Mouse (Mus musculus) limb, embryonic 10.5 days (tissue): ENCODE data around the gene Ptpn4. TPM values are rescaled to one million over a fixed set of nuclear protein-coding genes. Genes with fewer than 3 reads are reported as not detected.

Experiments
- DNase-seq: peaks from one replicate; pipeline ENCODE4 v3.0.0-alpha.2; 2017; ENCODE audit warnings: low spot score
- H3K27ac ChIP-seq: fragments of 300-500 bp; sonication (generic); 2 replicates; pipeline ENCODE4 v1.5.1; 2016; ENCODE audit warnings: mild to moderate bottlenecking
- H3K27me3 ChIP-seq: fragments of 300-500 bp; sonication (generic); 2 replicates; pipeline ENCODE4 v1.6.1; 2016; ENCODE audit warnings: low read depth, mild to moderate bottlenecking; ENCODE audit not compliant: poor library complexity, severe bottlenecking
- H3K36me3 ChIP-seq: fragments of 300-500 bp; sonication (generic); 2 replicates; pipeline ENCODE4 v1.6.1; 2016; ENCODE audit warnings: mild to moderate bottlenecking, moderate library complexity
- H3K4me1 ChIP-seq: fragments of 300-500 bp; sonication (generic); 2 replicates; pipeline ENCODE4 v1.6.1; 2016
- H3K4me3 ChIP-seq: fragments of 300-500 bp; sonication (generic); 2 replicates; pipeline ENCODE4 v1.5.1; 2016; ENCODE audit warnings: mild to moderate bottlenecking, moderate library complexity
- H3K9me3 ChIP-seq: fragments of 300-500 bp; sonication (generic); replicated peaks from 2 replicates; pipeline ENCODE4 v1.6.1; 2016; ENCODE audit warnings: mild to moderate bottlenecking
- WGBS: fragments of 180-500 bp; shearing (Covaris S2); methylation state at CpG from one replicate; pipeline ENCODE4 v1.1.7; 2016; 5-methylcytosine and 5-hydroxymethylcytosine counted together
- polyA plus RNA-seq: library from polyadenylated mRNA; unstranded; fragments of >200 nt; fragmentation: Nextera tagmentation; extraction: Ambion mirVana; gene quantifications from 2 replicates; pipeline ENCODE4 v1.2.1, GENCODE M21; 2016

Gene Ptpn4
- 3.2 and 6.5 TPM in 2 replicates for polyA plus RNA-seq

- DNase-seq = peak; percentile 99
- WGBS = under 1% methylated on average over 78 of the region's 79 CpGs
- Histone ChIP-seq H3K9me3 (no peaks in the 10 kb centered on the region), H3K27ac (peak within 1 kb of the TSS; percentile 96), H3K4me3 (peak within 1 kb of the TSS; percentile 94), H3K27me3 (no peaks in the 10 kb centered on the region), H3K4me1 (peaks cover 14% of the 10 kb centered on the region), H3K36me3 (no peaks in the 10 kb centered on the region)
Observed at GRCm38 (mm10) chr1:119837035-119837751, at the start of gene Ptpn4. Gene Ptpn4 (minus strand): TSS chr1:119837613.

GRCm38 (mm10) chr1:119886320-119886719 is 48.9 kb upstream of the Ptpn4 start:
- no peak overlapping the region for H3K27ac ChIP-seq
- no peak overlapping the region for H3K4me3 ChIP-seq
- H3K27me3 ChIP-seq = no peaks in the 10 kb centered on the region
- DNase-seq = no peak
- no peaks in the 10 kb centered on the region for H3K36me3 ChIP-seq
- 0 out of 2 replicates have a peak, but pooled peaks cover 5% of the 10 kb centered on the region for H3K4me1 ChIP-seq
- H3K9me3 ChIP-seq = no peaks in the 10 kb centered on the region
- WGBS = 65% methylated on average over 7 of the region's 7 CpGs

- no peak for DNase-seq
- Histone ChIP-seq H3K27ac (no peak overlapping the region), H3K36me3 (no peaks in the 10 kb centered on the region), H3K27me3 (no peaks in the 10 kb centered on the region), H3K4me3 (no peak overlapping the region), H3K4me1 (0 out of 2 replicates have a peak, but pooled peaks cover 5% of the 10 kb centered on the region), H3K9me3 (no peaks in the 10 kb centered on the region)
- 86% methylated on average over 3 of the region's 3 CpGs for WGBS
Observed at GRCm38 (mm10) chr1:119884272-119884671, 46.9 kb upstream of the Ptpn4 start.

GRCm38 (mm10) chr1:119878909-119879308 is 41.5 kb upstream of the Ptpn4 start:
- no peak for DNase-seq
- H3K27me3 ChIP-seq = no peaks in the 10 kb centered on the region
- H3K4me3 ChIP-seq = no peak overlapping the region
- no peak overlapping the region for H3K27ac ChIP-seq
- H3K9me3 ChIP-seq = no peaks in the 10 kb centered on the region
- H3K4me1 ChIP-seq = peaks cover 3% of the 10 kb centered on the region; the same call in 1 of the 2 replicates
- H3K36me3 ChIP-seq = no peaks in the 10 kb centered on the region
- WGBS = 92% methylated on average over 7 of the region's 7 CpGs

- Histone ChIP-seq H3K27ac (no peak overlapping the region), H3K9me3 (no peaks in the 10 kb centered on the region), H3K27me3 (no peaks in the 10 kb centered on the region), H3K4me3 (no peak overlapping the region), H3K36me3 (no peaks in the 10 kb centered on the region), H3K4me1 (peaks cover 3% of the 10 kb centered on the region; the same call in 1 of the 2 replicates)
- DNase-seq = no peak
- 88% methylated on average over 4 of the region's 4 CpGs for WGBS
Observed at GRCm38 (mm10) chr1:119877469-119877868, 40.1 kb upstream of the Ptpn4 start.

GRCm38 (mm10) chr1:119868395-119869161 is 31.2 kb upstream of the Ptpn4 start:
- Histone ChIP-seq H3K27me3 (no peaks in the 10 kb centered on the region), H3K36me3 (no peaks in the 10 kb centered on the region), H3K4me3 (no peak overlapping the region), H3K9me3 (no peaks in the 10 kb centered on the region), H3K4me1 (peaks cover 7% of the 10 kb centered on the region), H3K27ac (no peak overlapping the region)
- DNase-seq = no peak
- 83% methylated on average over 13 of the region's 13 CpGs for WGBS

- H3K27ac ChIP-seq = no peak overlapping the region
- no peaks in the 10 kb centered on the region for H3K27me3 ChIP-seq
- no peaks in the 10 kb centered on the region for H3K9me3 ChIP-seq
- 69% methylated on average over 2 of the region's 2 CpGs for WGBS
- H3K4me1 ChIP-seq = peaks cover 7% of the 10 kb centered on the region
- no peaks in the 10 kb centered on the region for H3K36me3 ChIP-seq
- no peak overlapping the region for H3K4me3 ChIP-seq
- DNase-seq = no peak
Observed at GRCm38 (mm10) chr1:119867300-119867699, 29.9 kb upstream of the Ptpn4 start.

- DNase-seq = no peak
- WGBS = 79% methylated on average over 6 of the region's 6 CpGs
- Histone ChIP-seq H3K36me3 (no peaks in the 10 kb centered on the region), H3K4me1 (peaks cover 7% of the 10 kb centered on the region), H3K27ac (no peak overlapping the region), H3K4me3 (no peak overlapping the region), H3K9me3 (no peaks in the 10 kb centered on the region), H3K27me3 (no peaks in the 10 kb centered on the region)
Observed at GRCm38 (mm10) chr1:119865311-119865710, 27.9 kb upstream of the Ptpn4 start.

GRCm38 (mm10) chr1:119863507-119864296 is 26.3 kb upstream of the Ptpn4 start:
- no peaks in the 10 kb centered on the region for H3K36me3 ChIP-seq
- H3K4me3 ChIP-seq = no peak overlapping the region
- H3K27ac ChIP-seq = no peak overlapping the region
- no peaks in the 10 kb centered on the region for H3K9me3 ChIP-seq
- 80% methylated on average over 7 of the region's 7 CpGs for WGBS
- H3K27me3 ChIP-seq = no peaks in the 10 kb centered on the region
- no peak for DNase-seq
- peaks cover 4% of the 10 kb centered on the region for H3K4me1 ChIP-seq

GRCm38 (mm10) chr1:119859566-119859965 is 22.2 kb upstream of the Ptpn4 start:
- 87% methylated on average over 5 of the region's 5 CpGs for WGBS
- Histone ChIP-seq H3K27me3 (no peaks in the 10 kb centered on the region), H3K4me1 (no peaks in the 10 kb centered on the region), H3K36me3 (no peaks in the 10 kb centered on the region), H3K9me3 (no peaks in the 10 kb centered on the region), H3K4me3 (no peak overlapping the region), H3K27ac (no peak overlapping the region)
- no peak for DNase-seq

GRCm38 (mm10) chr1:119852980-119853379 is 15.6 kb upstream of the Ptpn4 start:
- Histone ChIP-seq H3K9me3 (no peaks in the 10 kb centered on the region), H3K4me3 (no peak overlapping the region), H3K4me1 (no peaks in the 10 kb centered on the region), H3K27me3 (no peaks in the 10 kb centered on the region), H3K27ac (no peak overlapping the region), H3K36me3 (no peaks in the 10 kb centered on the region)
- 88% methylated on average over 5 of the region's 5 CpGs for WGBS
- DNase-seq = no peak

- Histone ChIP-seq H3K27me3 (no peaks in the 10 kb centered on the region), H3K4me3 (no peak overlapping the region), H3K36me3 (no peaks in the 10 kb centered on the region), H3K27ac (no peak overlapping the region), H3K4me1 (no peaks in the 10 kb centered on the region), H3K9me3 (no peaks in the 10 kb centered on the region)
- DNase-seq = no peak
- 92% methylated on average over 4 of the region's 4 CpGs for WGBS
Observed at GRCm38 (mm10) chr1:119852339-119852738, 14.9 kb upstream of the Ptpn4 start.
